Mouse (Mus musculus): ENCODE results near the gene Btbd7.

The Btbd7 gene

GRCm38 (mm10) chr12:102733381-102733780 lies 144.9 kb downstream of the Btbd7 start:
- peak in 1 of 2 experiments; percentile 32 for DNase-seq (ENCODE audit: low spot score in 2 of 2)

GRCm38 (mm10) chr12:102730798-102731619 lies 147.3 kb downstream of the Btbd7 start:
- no peak for DNase-seq (ENCODE audit: low spot score in 2 of 2)

Measured in urinary bladder, postnatal 36 days (tissue).